Mouse (Mus musculus): Measurements from ENCODE around the gene Usp19. TPM values are rescaled to one million over a fixed set of nuclear protein-coding genes. Genes with fewer than 3 reads are reported as not detected.

Usp19 gene
- polyA plus RNA-seq, 1 experiment from 2014 or later = 43.8 TPM

DNA sequence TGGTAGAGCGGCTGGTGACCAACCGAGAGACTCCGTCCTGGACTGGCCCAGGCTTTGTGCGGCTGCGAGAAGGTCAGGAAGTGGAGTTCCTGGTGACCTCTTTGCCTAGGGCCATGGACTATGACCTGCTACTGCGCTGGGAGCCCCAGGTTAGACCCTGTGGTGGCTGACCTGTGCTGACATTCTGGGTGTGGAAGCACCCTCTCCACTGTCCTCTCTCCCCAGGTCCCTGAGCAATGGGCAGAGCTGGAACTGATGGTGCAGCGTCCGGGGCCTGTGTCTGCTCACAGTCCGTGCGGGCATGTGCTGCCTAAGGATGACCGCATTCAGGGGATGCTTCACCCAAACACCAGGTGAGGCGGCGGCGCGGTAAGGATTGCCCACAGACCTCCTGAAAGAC is 6.4 kb upstream of the Usp19 start:
- Histone ChIP-seq H3K36me3 (ENCODE audit: insufficient read depth, low read length) (peaks cover 62% of the 10 kb centered on the region), H3K27me3 (ENCODE audit: insufficient read depth, low read length) (no peaks in the 10 kb centered on the region), H3K4me1 (replicated peaks; ENCODE audit: insufficient read depth, low read length) (peaks cover 12% of the 10 kb centered on the region), H3K4me2 (ENCODE audit: low read length) (no peak overlapping the region), H3K27ac (no peak overlapping the region), H3K9ac (ENCODE audit: low read depth, low read length) (no peak overlapping the region), H3K4me3 (replicated peaks; ENCODE audit: low read depth, low read length) (no peak overlapping the region), H3K9me3 (replicated peaks; ENCODE audit: low read length) (no peaks in the 10 kb centered on the region)
- ATAC-seq (replicated peaks; ENCODE audit: low FRiP score, low read depth) = no peak
- TF ChIP-seq CTCF (IDR thresholded peaks at IDR 0.05; ENCODE audit: low read depth) = no peak
- no peak for DNase-seq (ENCODE audit: low spot score)
- 94% methylated on average over 15 of the region's 15 CpGs for WGBS

DNA sequence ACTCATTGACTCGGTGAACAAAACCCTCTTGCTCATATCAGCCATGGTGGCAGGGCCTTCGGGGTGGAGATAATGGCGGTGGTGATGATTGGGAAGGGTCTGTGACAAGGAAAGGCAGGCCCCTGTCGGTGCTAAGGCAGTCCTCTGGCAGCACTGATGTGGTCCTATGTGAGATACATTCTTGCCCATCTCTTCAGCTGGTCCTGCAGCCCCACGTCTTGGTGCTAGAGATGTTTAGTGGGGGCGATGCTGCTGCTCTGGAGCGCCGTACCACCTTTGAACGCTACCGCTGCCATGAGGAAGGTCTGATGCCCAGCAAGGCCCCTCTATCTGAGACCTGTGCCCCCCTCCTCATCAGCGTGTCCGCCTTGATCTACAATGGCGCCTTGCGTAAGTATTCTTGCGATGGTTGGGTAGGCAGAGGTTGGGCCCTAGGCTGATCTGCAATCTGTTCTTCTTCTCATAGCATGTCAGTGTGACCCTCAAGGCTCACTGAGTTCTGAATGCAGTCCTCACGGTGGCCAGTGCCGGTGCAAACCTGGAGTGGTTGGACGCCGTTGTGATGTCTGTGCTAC is 5.0 kb upstream of the Usp19 start:
- no peaks in the 10 kb centered on the region for H3K9me3 ChIP-seq (replicated peaks; ENCODE audit: low read length)
- no peak for TF ChIP-seq CTCF (IDR thresholded peaks at IDR 0.05; ENCODE audit: low read depth)
- H3K4me1 ChIP-seq (replicated peaks; ENCODE audit: insufficient read depth, low read length) = peaks cover 1% of the 10 kb centered on the region; the same call in 1 of the 2 replicates
- H3K9ac ChIP-seq (ENCODE audit: low read depth, low read length) = no peak overlapping the region
- H3K4me2 ChIP-seq (ENCODE audit: low read length) = no peak overlapping the region
- no peaks in the 10 kb centered on the region for H3K27me3 ChIP-seq (ENCODE audit: insufficient read depth, low read length)
- ATAC-seq (replicated peaks; ENCODE audit: low FRiP score, low read depth) (no peak), DNase-seq (ENCODE audit: low spot score) (no peak)
- WGBS = 94% methylated on average over 19 of the region's 19 CpGs
- H3K27ac ChIP-seq = no peak overlapping the region
- peaks cover 72% of the 10 kb centered on the region for H3K36me3 ChIP-seq (ENCODE audit: insufficient read depth, low read length)
- no peak overlapping the region for H3K4me3 ChIP-seq (replicated peaks; ENCODE audit: low read depth, low read length)

DNA sequence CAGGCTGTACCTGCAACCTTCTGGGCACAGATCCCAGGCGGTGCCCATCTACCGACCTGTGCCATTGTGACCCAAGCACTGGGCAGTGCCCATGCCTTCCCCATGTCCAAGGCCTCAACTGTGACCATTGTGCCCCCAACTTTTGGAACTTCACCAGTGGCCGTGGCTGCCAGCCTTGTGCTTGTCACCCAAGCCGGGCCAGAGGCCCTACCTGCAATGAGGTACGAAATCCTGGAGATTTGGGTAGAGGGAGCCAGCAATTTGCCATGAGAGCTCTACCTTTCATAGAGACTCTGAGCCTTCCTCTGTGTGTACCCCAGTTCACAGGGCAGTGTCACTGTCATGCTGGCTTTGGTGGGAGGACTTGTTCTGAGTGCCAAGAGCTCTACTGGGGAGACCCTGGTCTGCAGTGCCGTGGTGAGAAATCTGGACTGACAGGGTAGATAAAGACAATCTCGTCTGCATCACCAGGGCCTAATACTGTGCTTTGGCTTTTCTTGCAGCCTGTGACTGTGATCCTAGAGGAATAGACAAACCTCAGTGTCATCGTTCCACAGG is 3.4 kb upstream of the Usp19 start:
- ATAC-seq (replicated peaks; ENCODE audit: low FRiP score, low read depth) (no peak), DNase-seq (ENCODE audit: low spot score) (no peak)
- H3K4me3 ChIP-seq (replicated peaks; ENCODE audit: low read depth, low read length) = no peak overlapping the region
- TF ChIP-seq CTCF (IDR thresholded peaks at IDR 0.05; ENCODE audit: low read depth) = no peak
- peaks cover 4% of the 10 kb centered on the region; the same call in 1 of the 2 replicates for H3K4me1 ChIP-seq (replicated peaks; ENCODE audit: insufficient read depth, low read length)
- H3K36me3 ChIP-seq (ENCODE audit: insufficient read depth, low read length) = peaks cover 72% of the 10 kb centered on the region
- no peak overlapping the region for H3K9ac ChIP-seq (ENCODE audit: low read depth, low read length)
- H3K9me3 ChIP-seq (replicated peaks; ENCODE audit: low read length) = no peaks in the 10 kb centered on the region
- H3K27ac ChIP-seq = no peak overlapping the region
- no peak overlapping the region for H3K4me2 ChIP-seq (ENCODE audit: low read length)
- no peaks in the 10 kb centered on the region for H3K27me3 ChIP-seq (ENCODE audit: insufficient read depth, low read length)
- WGBS = 95% methylated on average over 8 of the region's 8 CpGs

DNA sequence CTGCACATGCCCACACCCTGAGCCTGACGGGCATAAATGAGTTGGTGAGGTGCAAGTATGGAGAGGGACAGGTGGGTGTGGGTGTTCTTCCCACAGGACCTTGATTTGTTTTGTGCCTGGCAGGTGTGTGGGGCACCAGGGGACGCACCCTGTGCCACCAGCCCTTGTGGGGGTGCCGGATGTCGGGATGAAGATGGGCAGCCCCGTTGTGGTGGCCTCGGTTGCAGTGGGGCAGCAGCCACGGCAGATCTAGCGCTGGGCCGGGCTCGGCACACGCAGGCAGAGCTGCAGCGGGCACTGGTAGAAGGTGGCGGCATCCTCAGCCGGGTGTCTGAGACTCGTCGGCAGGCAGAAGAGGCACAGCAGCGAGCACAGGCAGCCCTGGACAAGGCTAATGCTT is 2.0 kb upstream of the Usp19 start:
- Histone ChIP-seq H3K36me3 (ENCODE audit: insufficient read depth, low read length) (peaks cover 70% of the 10 kb centered on the region), H3K4me2 (ENCODE audit: low read length) (no peak overlapping the region), H3K9ac (ENCODE audit: low read depth, low read length) (no peak overlapping the region), H3K9me3 (replicated peaks; ENCODE audit: low read length) (no peaks in the 10 kb centered on the region), H3K27me3 (ENCODE audit: insufficient read depth, low read length) (no peaks in the 10 kb centered on the region), H3K4me1 (replicated peaks; ENCODE audit: insufficient read depth, low read length) (peaks cover 9% of the 10 kb centered on the region; the same call in 1 of the 2 replicates), H3K4me3 (replicated peaks; ENCODE audit: low read depth, low read length) (no peak overlapping the region), H3K27ac (no peak overlapping the region)
- DNase-seq (ENCODE audit: low spot score) (no peak), ATAC-seq (replicated peaks; ENCODE audit: low FRiP score, low read depth) (no peak)
- 97% methylated on average over 17 of the region's 17 CpGs for WGBS
- TF ChIP-seq CTCF (IDR thresholded peaks at IDR 0.05; ENCODE audit: low read depth) = no peak

DNA sequence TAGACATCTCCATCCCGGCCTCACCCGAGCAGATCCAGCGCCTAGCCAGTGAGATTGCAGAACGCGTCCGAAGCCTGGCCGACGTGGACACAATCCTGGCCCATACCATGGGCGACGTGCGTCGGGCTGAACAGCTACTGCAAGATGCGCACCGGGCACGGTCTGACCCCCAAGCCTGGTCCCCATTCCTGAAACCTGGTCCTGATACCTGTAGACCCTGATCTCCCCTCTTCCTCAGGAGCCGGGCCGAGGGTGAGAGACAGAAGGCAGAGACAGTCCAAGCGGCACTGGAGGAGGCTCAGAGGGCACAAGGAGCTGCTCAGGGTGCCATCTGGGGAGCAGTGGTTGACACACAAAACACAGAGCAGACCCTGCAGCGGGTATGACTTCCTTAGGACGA is 1.2 kb upstream of the Usp19 start:
- H3K4me3 ChIP-seq (replicated peaks; ENCODE audit: low read depth, low read length) = no peak overlapping the region
- no peak overlapping the region for H3K4me2 ChIP-seq (ENCODE audit: low read length)
- no peaks in the 10 kb centered on the region for H3K9me3 ChIP-seq (replicated peaks; ENCODE audit: low read length)
- TF ChIP-seq CTCF (IDR thresholded peaks at IDR 0.05; ENCODE audit: low read depth) = no peak
- H3K27me3 ChIP-seq (ENCODE audit: insufficient read depth, low read length) = no peaks in the 10 kb centered on the region
- DNase-seq (ENCODE audit: low spot score) (no peak), ATAC-seq (replicated peaks; ENCODE audit: low FRiP score, low read depth) (no peak)
- 97% methylated on average over 20 of the region's 20 CpGs for WGBS
- H3K9ac ChIP-seq (ENCODE audit: low read depth, low read length) = no peak overlapping the region
- H3K27ac ChIP-seq = peak overlapping the region; percentile 98; the same call in 1 of the 2 replicates
- H3K36me3 ChIP-seq (ENCODE audit: insufficient read depth, low read length) = peaks cover 70% of the 10 kb centered on the region
- peaks cover 9% of the 10 kb centered on the region; the same call in 1 of the 2 replicates for H3K4me1 ChIP-seq (replicated peaks; ENCODE audit: insufficient read depth, low read length)

DNA sequence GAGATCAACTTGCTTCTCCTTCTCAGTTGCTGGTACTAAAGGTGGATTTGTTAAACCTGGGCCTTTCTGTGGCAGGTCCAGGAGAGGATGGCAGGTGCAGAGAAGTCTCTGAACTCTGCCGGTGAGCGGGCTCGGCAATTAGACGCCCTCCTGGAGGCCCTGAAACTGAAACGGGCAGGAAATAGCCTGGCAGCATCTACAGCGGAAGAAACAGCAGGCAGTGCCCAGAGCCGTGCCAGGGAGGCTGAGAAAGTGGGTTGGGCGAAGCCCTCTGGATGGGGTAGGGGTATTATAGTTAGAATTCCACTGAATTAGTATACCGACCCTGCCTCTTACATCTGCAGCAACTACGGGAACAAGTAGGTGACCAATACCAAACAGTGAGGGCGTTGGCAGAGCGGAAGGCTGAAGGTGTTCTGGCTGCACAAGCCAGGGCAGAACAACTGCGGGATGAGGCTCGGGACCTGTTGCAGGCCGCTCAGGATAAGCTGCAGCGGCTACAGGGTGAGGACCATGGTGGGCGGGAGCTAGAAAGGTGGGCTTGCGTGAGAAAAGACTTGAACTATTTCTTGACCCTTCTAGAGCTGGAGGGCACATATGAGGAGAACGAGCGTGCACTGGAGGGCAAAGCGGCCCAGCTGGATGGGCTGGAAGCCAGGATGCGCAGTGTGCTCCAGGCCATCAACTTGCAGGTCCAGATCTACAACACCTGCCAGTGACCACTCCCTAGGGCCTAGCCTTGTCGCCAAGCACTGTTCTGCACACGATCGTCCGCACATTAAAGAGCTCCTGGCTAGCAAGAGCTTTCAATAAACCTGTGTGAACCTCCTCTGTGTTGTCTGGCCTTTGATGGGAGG is 472 bp upstream of the Usp19 start:
- H3K4me2 ChIP-seq (ENCODE audit: low read length) = peak overlapping the region; percentile 55
- H3K4me3 ChIP-seq (replicated peaks; ENCODE audit: low read depth, low read length) = peak overlapping the region; percentile 98
- no peak for ATAC-seq (replicated peaks; ENCODE audit: low FRiP score, low read depth)
- H3K36me3 ChIP-seq (ENCODE audit: insufficient read depth, low read length) = peaks cover 73% of the 10 kb centered on the region
- 58% methylated on average over 26 of the region's 26 CpGs for WGBS
- H3K9ac ChIP-seq (ENCODE audit: low read depth, low read length) = peak overlapping the region; percentile 92
- DNase-seq (ENCODE audit: low spot score) = no peak
- TF ChIP-seq CTCF (IDR thresholded peaks at IDR 0.05; ENCODE audit: low read depth) = no peak
- H3K4me1 ChIP-seq (replicated peaks; ENCODE audit: insufficient read depth, low read length) = peaks cover 9% of the 10 kb centered on the region; the same call in 1 of the 2 replicates
- peak overlapping the region; percentile 98 for H3K27ac ChIP-seq
- no peaks in the 10 kb centered on the region for H3K27me3 ChIP-seq (ENCODE audit: insufficient read depth, low read length)
- no peaks in the 10 kb centered on the region for H3K9me3 ChIP-seq (replicated peaks; ENCODE audit: low read length)
